10 mouse cellular contexts compared by ENCODE assay signal in genomic region chr19:40257396-40257795, GRCm38 (mm10). TPM values are rescaled to one million over a fixed set of nuclear protein-coding genes. Genes with fewer than 3 reads are reported as not detected.
DNase-seq lines count a peak whose midpoint lies in the region; TF ChIP-seq lines count a peak whose summit lies in the region.
"Had no signal": no experiment of that assay in that cellular context is flagged by ENCODE, and none has a peak within 500 bp of the region (broad histone marks: within the 10 kb centered on the region; RNA-seq: fewer than 3 reads in every experiment).

No protein-coding gene starts in this region.

- H3K4me1 ChIP-seq in heart, adult 2 months (ENCODE audit: control insufficient read depth, insufficient read depth, low read length) = peaks cover 16% of the 10 kb centered on the region
- peaks cover 21% of the 10 kb centered on the region for H3K4me1 ChIP-seq in brown adipose tissue, adult 24 weeks (ENCODE audit: control insufficient read depth, insufficient read depth, insufficient read length, low read length)
- peaks cover 20% of the 10 kb centered on the region for H3K4me1 ChIP-seq in thymus, adult 2 months (replicated peaks; ENCODE audit: control insufficient read depth, insufficient read depth, low read length)

- WGBS in heart, adult 2 months = 33% methylated on average over 4 of the region's 4 CpGs
- WGBS in thymus, adult 2 months = 3% methylated on average over 4 of the region's 4 CpGs

- H3K36me3 ChIP-seq in heart, adult 2 months (ENCODE audit: control insufficient read depth, insufficient read depth, low read length) = peaks cover 7% of the 10 kb centered on the region; the same call in 1 of the 2 replicates
- no peaks in the 10 kb centered on the region for H3K36me3 ChIP-seq in thymus, adult 2 months (ENCODE audit: control insufficient read depth, insufficient read depth, low read length)
- H3K36me3 ChIP-seq: neural tube, embryonic 13.5 days had no signal

- 0 out of 2 replicates have a peak overlapping the region, but pooled peaks have one; percentile 17 for H3K4me3 ChIP-seq in heart, adult 2 months
- H3K4me3 ChIP-seq in brown adipose tissue, adult 24 weeks (ENCODE audit: insufficient read depth, low read depth, low read length) = 0 out of 2 replicates have a peak overlapping the region, but pooled peaks have one; percentile 22
- peak overlapping the region; percentile 30; the same call in 1 of the 2 replicates for H3K4me3 ChIP-seq in thymus, adult 2 months (ENCODE audit: control insufficient read depth, insufficient read depth, low read length)
- H3K4me3 ChIP-seq: neural tube, embryonic 13.5 days had no signal

- H3K79me2 ChIP-seq in heart, adult 2 months (replicated peaks; ENCODE audit: control insufficient read depth, insufficient read depth, low read length) = peaks cover 2% of the 10 kb centered on the region; the same call in 1 of the 2 replicates

- TF ChIP-seq CTCF in heart, adult 2 months (IDR thresholded peaks at IDR 0.05) = no peak
- no peak for TF ChIP-seq CTCF in thymus, adult 2 months (IDR thresholded peaks at IDR 0.05; ENCODE audit: borderline replicate concordance, control insufficient read depth, extremely low read depth, insufficient read depth, low read length, poor library complexity)

- no peak for TF ChIP-seq EP300 in heart, adult 2 months (IDR thresholded peaks at IDR 0.05; ENCODE audit: insufficient read depth, low read depth, low read length)

- H3K27ac ChIP-seq in heart, adult 2 months = peak overlapping the region; percentile 67
- H3K27ac ChIP-seq in brown adipose tissue, adult 24 weeks (replicated peaks; ENCODE audit: low read depth, low read length) = peak overlapping the region; percentile 50
- peak overlapping the region; percentile 97 for H3K27ac ChIP-seq in thymus, adult 2 months (ENCODE audit: control insufficient read depth, insufficient read depth, low read length)
- H3K27ac ChIP-seq: neural tube, embryonic 13.5 days had no signal

- intact Hi-C loops in heart, adult 2 months (cut with DNase I) = no loop called here

- H3K27me3 ChIP-seq in heart, adult 2 months (ENCODE audit: control insufficient read depth, insufficient read depth, low read length) = no peaks in the 10 kb centered on the region
- no peaks in the 10 kb centered on the region for H3K27me3 ChIP-seq in thymus, adult 2 months (ENCODE audit: control insufficient read depth, insufficient read depth, low read length)
- H3K27me3 ChIP-seq: neural tube, embryonic 13.5 days had no signal

- peak overlapping the region; percentile 43 for H3K9ac ChIP-seq in heart, adult 2 months (ENCODE audit: low read depth, low read length)
- H3K9ac ChIP-seq: neural tube, embryonic 13.5 days had no signal

- no peak for TF ChIP-seq POLR2A in heart, adult 2 months (IDR thresholded peaks at IDR 0.05; ENCODE audit: insufficient read depth, low read depth, low read length)
- TF ChIP-seq POLR2A in thymus, adult 2 months (IDR thresholded peaks at IDR 0.05; ENCODE audit: control insufficient read depth, extremely low read depth, insufficient read depth, low read length, poor library complexity) = no peak

- DNase-seq in heart, adult 2 months = peak; percentile 44 to 46
- no peak for DNase-seq in heart, adult 8-10 months (ENCODE audit: low spot score)
- peak; percentile 67 for DNase-seq in lung, postnatal 36 days
- peak; percentile 78 for DNase-seq in thymus, adult 2 months
- no peak for DNase-seq in layer of hippocampus, postnatal 14 days (ENCODE audit: low spot score in 2 of 2)
- no peak for DNase-seq in c-Kit-positive CD71-positive TER-119-positive erythroid progenitor cells, embryonic 14.5 days (ENCODE audit: low spot score)
- DNase-seq in cerebellum, adult 11-12 months = no peak

RNA-seq across cellular contexts. Expression of gene Pdlim1, which starts 14.2 kb away (rescaled TPM):
- 100 to 1,000 TPM; 137 to 139 TPM for total RNA-seq in heart, adult 2 months (2021)
- polyA plus RNA-seq in heart, adult 2 months (2012; rRNA removed) = 116 and 125 TPM in 2 replicates
- 100 to 1,000 TPM; 114 to 157 (median 136) TPM for total RNA-seq in heart, adult 8-10 months (2022)
- polyA plus RNA-seq in brown adipose tissue, adult 24 weeks (2012; ENCODE audit: insufficient read depth, insufficient read length, missing spikeins) = 14.0 and 20.5 TPM in 2 replicates
- 133 and 136 TPM in 2 replicates for polyA plus RNA-seq in thymus, adult 2 months (2012; rRNA removed)
- total RNA-seq in layer of hippocampus, postnatal 14 days (2021) = 10 to 100 TPM in 1 of 2 experiments, 1 to 10 TPM in 1; 9.0 to 17.2 TPM
- total RNA-seq: MEL had no signal

Comparison
In these comparisons a context has a peak if more than half of its experiments do, and no peak if none do; other contexts are left out.
1. DNase-seq: peak in heart, adult 2 months (2 of 2), lung, postnatal 36 days (single experiment) and thymus, adult 2 months (single experiment); none in heart, adult 8-10 months (single experiment), layer of hippocampus, postnatal 14 days (0 of 2), c-Kit-positive CD71-positive TER-119-positive erythroid progenitor cells, embryonic 14.5 days (single experiment) and cerebellum, adult 11-12 months (single experiment).
2. RNA of gene Pdlim1, which starts 14.2 kb away (total RNA-seq): 137 to 139 TPM in heart, adult 2 months and 114 to 157 TPM in heart, adult 8-10 months; 9.0 to 17.2 TPM in layer of hippocampus, postnatal 14 days; every median in the first group is over 4 times any median in the second.
3. Peak in every context shown above with its lines, with median percentiles within 50 percentile points of each other: H3K27ac ChIP-seq and H3K4me3 ChIP-seq.